Mouse (Mus musculus) limb, embryonic 14.5 days (tissue): ENCODE results near the gene Dnmt1. TPM values are rescaled to one million over a fixed set of nuclear protein-coding genes. Genes with fewer than 3 reads are reported as not detected.

Experiments
- ATAC-seq: fragments of 200-750 bp; cut with Nextera tagmentation; 2 replicates; pipeline ENCODE4 v1.8.0; 2017; ENCODE audit warnings: low read depth, moderate number of reproducible peaks, moderate TSS enrichment; ENCODE audit not compliant: low FRiP score
- DNase-seq: peaks from one replicate; pipeline ENCODE4 v3.0.0-alpha.2; 2015; ENCODE audit warnings: low spot score
- H3K27ac ChIP-seq: fragments of 300-500 bp; sonication (generic); replicated peaks from 2 replicates; pipeline ENCODE4 v1.5.1; 2014; ENCODE audit warnings: low read depth, mild to moderate bottlenecking, low read length, moderate library complexity, mixed read lengths
- H3K27me3 ChIP-seq: fragments of 300-500 bp; sonication (generic); 2 replicates; pipeline ENCODE4 v1.6.1; 2014; ENCODE audit warnings: low read length, mixed read lengths; ENCODE audit not compliant: control insufficient read depth, insufficient read depth
- H3K36me3 ChIP-seq: fragments of 300-500 bp; sonication (generic); 2 replicates; pipeline ENCODE4 v1.6.1; 2014; ENCODE audit warnings: mild to moderate bottlenecking, low read length, moderate library complexity, mixed read lengths; ENCODE audit not compliant: control insufficient read depth, insufficient read depth
- H3K4me1 ChIP-seq: fragments of 300-500 bp; sonication (generic); 2 replicates; pipeline ENCODE4 v1.6.1; 2014; ENCODE audit warnings: antibody characterized with exemption, low read length, mixed read lengths; ENCODE audit not compliant: control insufficient read depth, insufficient read depth
- H3K4me2 ChIP-seq: fragments of 300-500 bp; sonication (generic); replicated peaks from 2 replicates; pipeline ENCODE4 v1.6.1; 2014; ENCODE audit warnings: low read depth, mild to moderate bottlenecking, low read length, moderate library complexity; ENCODE audit not compliant: severe bottlenecking
- H3K4me3 ChIP-seq: fragments of 300-500 bp; sonication (generic); replicated peaks from 2 replicates; pipeline ENCODE4 v1.5.1; 2014; ENCODE audit warnings: low read length
- H3K9ac ChIP-seq: fragments of 300-500 bp; sonication (generic); 2 replicates; pipeline ENCODE4 v1.6.1; 2014; ENCODE audit warnings: mild to moderate bottlenecking, low read depth, low read length, moderate library complexity; ENCODE audit not compliant: severe bottlenecking
- H3K9me3 ChIP-seq: fragments of 300-500 bp; sonication (generic); 2 replicates; pipeline ENCODE4 v1.6.1; 2016; ENCODE audit warnings: low read length; ENCODE audit not compliant: control insufficient read depth
- POLR2A ChIP-seq: fragments of 200-500 bp; IDR thresholded peaks from 2 replicates; pipeline ENCODE4 v1.8.0; 2012; ENCODE audit warnings: inconsistent platforms, mild to moderate bottlenecking, moderate library complexity, borderline replicate concordance; ENCODE audit not compliant: insufficient read depth, insufficient read length; ENCODE audit errors: extremely low read depth
- WGBS: fragments of 180-500 bp; shearing (Covaris S2); extraction: QIAGEN DNeasy Blood & Tissue Kit; methylation state at CpG from one replicate; pipeline ENCODE4 v1.1.7; 2014; 5-methylcytosine and 5-hydroxymethylcytosine counted together
- polyA plus RNA-seq, 2 experiments: library from polyadenylated mRNA; depleted of rRNA in 1 of 2; stranded (reverse) in 1 of 2; unstranded in 1 of 2; fragments of >200 nt; fragmentation: Nextera tagmentation in 1 of 2; extraction: Ambion mirVana in 1 of 2; gene quantifications; 2 replicates each; pipeline versions ENCODE4 v1.2.1 to v1.2.3; 2012 to 2014

Dnmt1 gene
- polyA plus RNA-seq, 2 experiments: 62.0 to 115 TPM

GRCm38 (mm10) chr9:20901466-20902173 lies 58.1 kb downstream of the Dnmt1 start:
- H3K27me3 ChIP-seq: no peaks in the 10 kb centered on the region
- H3K27ac ChIP-seq: no peak overlapping the region
- H3K36me3 ChIP-seq: peaks cover 24% of the 10 kb centered on the region
- no peaks in the 10 kb centered on the region for H3K9me3 ChIP-seq
- no peak overlapping the region for H3K9ac ChIP-seq
- H3K4me3 ChIP-seq: no peak overlapping the region
- no peak overlapping the region for H3K4me2 ChIP-seq
- peak; percentile 49 for DNase-seq
- no peak for TF ChIP-seq POLR2A
- ATAC-seq: no peak
- peaks cover 3% of the 10 kb centered on the region; the same call in 1 of the 2 replicates for H3K4me1 ChIP-seq
- WGBS: 20% methylated on average over 13 of the region's 13 CpGs

GRCm38 (mm10) chr9:20898511-20899073 lies 61.1 kb downstream of the Dnmt1 start, which contains the start of gene Eif3g:
Eif3g (minus strand) TSS chr9:20898623.
- peak; percentile 80; the same call in 1 of the 2 replicates for TF ChIP-seq POLR2A
- peak within 1 kb of the TSS; percentile 92 for H3K4me2 ChIP-seq
- peaks cover 3% of the 10 kb centered on the region; the same call in 1 of the 2 replicates for H3K4me1 ChIP-seq
- 4% methylated on average over 34 of the region's 34 CpGs for WGBS
- 0 out of 2 replicates have a peak within 1 kb of the TSS, but pooled peaks have one; percentile 52 for H3K27ac ChIP-seq
- peaks cover 38% of the 10 kb centered on the region for H3K36me3 ChIP-seq
- DNase-seq: peak; percentile 87
- peak within 1 kb of the TSS; percentile 90 for H3K4me3 ChIP-seq
- H3K9me3 ChIP-seq: no peaks in the 10 kb centered on the region
- H3K27me3 ChIP-seq: no peaks in the 10 kb centered on the region
- peak; percentile 86 for ATAC-seq
- H3K9ac ChIP-seq: peak within 1 kb of the TSS; percentile 91

- no peaks in the 10 kb centered on the region for H3K27me3 ChIP-seq
- no peak for TF ChIP-seq POLR2A
- H3K4me1 ChIP-seq: peaks cover 3% of the 10 kb centered on the region; the same call in 1 of the 2 replicates
- H3K9me3 ChIP-seq: no peaks in the 10 kb centered on the region
- H3K27ac ChIP-seq: 0 out of 2 replicates have a peak overlapping the region, but pooled peaks have one; percentile 52
- 7% methylated on average over 28 of the region's 39 CpGs for WGBS
- DNase-seq (no peak), ATAC-seq (peak; percentile 39)
- H3K4me2 ChIP-seq: peak overlapping the region; percentile 92
- H3K36me3 ChIP-seq: peaks cover 44% of the 10 kb centered on the region
- H3K4me3 ChIP-seq: peak overlapping the region; percentile 90
- peak overlapping the region; percentile 91 for H3K9ac ChIP-seq
These were observed 61.8 kb downstream of the Dnmt1 start for GRCm38 (mm10) chr9:20897736-20898510.

GRCm38 (mm10) chr9:20895382-20895781 lies 64.3 kb downstream of the Dnmt1 start:
- ATAC-seq (no peak), DNase-seq (no peak)
- Histone ChIP-seq H3K4me1 (peaks cover 3% of the 10 kb centered on the region; the same call in 1 of the 2 replicates), H3K27ac (no peak overlapping the region), H3K9me3 (no peaks in the 10 kb centered on the region), H3K4me2 (no peak overlapping the region), H3K4me3 (no peak overlapping the region), H3K36me3 (peaks cover 70% of the 10 kb centered on the region), H3K27me3 (no peaks in the 10 kb centered on the region), H3K9ac (no peak overlapping the region)
- WGBS: 97% methylated on average over 9 of the region's 9 CpGs
- no peak for TF ChIP-seq POLR2A

GRCm38 (mm10) chr9:20894629-20895028 lies 65.1 kb downstream of the Dnmt1 start:
- H3K4me3 ChIP-seq: no peak overlapping the region
- DNase-seq (no peak), ATAC-seq (no peak)
- WGBS: 82% methylated on average over 15 of the region's 15 CpGs
- peaks cover 3% of the 10 kb centered on the region; the same call in 1 of the 2 replicates for H3K4me1 ChIP-seq
- no peak for TF ChIP-seq POLR2A
- no peak overlapping the region for H3K9ac ChIP-seq
- H3K9me3 ChIP-seq: no peaks in the 10 kb centered on the region
- H3K27me3 ChIP-seq: no peaks in the 10 kb centered on the region
- H3K4me2 ChIP-seq: no peak overlapping the region
- H3K36me3 ChIP-seq: peaks cover 77% of the 10 kb centered on the region
- no peak overlapping the region for H3K27ac ChIP-seq
